Mouse (Mus musculus) testis, postnatal 10 days (tissue): Measurements from ENCODE around the gene Pcdh15.

Source experiments
- DNase-seq: peaks from one replicate; pipeline ENCODE4 v3.0.0; 2021; ENCODE audit warnings: low spot score

Gene Pcdh15

GRCm38 (mm10) chr10:73379001-73379400 lies 279.9 kb downstream of the Pcdh15 start:
- DNase-seq: no peak

GRCm38 (mm10) chr10:73384003-73384402 lies 284.9 kb downstream of the Pcdh15 start:
- DNase-seq: no peak

- DNase-seq: no peak
These were observed 301.3 kb downstream of the Pcdh15 start for GRCm38 (mm10) chr10:73400426-73400825.

- DNase-seq: no peak
These were observed 326.3 kb downstream of the Pcdh15 start for GRCm38 (mm10) chr10:73425408-73425807.

GRCm38 (mm10) chr10:73431345-73431744 lies 332.2 kb downstream of the Pcdh15 start:
- no peak for DNase-seq

GRCm38 (mm10) chr10:73484082-73484481 lies 384.9 kb downstream of the Pcdh15 start:
- DNase-seq: no peak

- DNase-seq: no peak
These were observed 392.5 kb downstream of the Pcdh15 start for GRCm38 (mm10) chr10:73491654-73492053.

- DNase-seq: no peak
These were observed 415.7 kb downstream of the Pcdh15 start for GRCm38 (mm10) chr10:73514846-73515245.

GRCm38 (mm10) chr10:73515742-73516141 lies 416.6 kb downstream of the Pcdh15 start:
- DNase-seq: no peak

- no peak for DNase-seq
These were observed 420.3 kb downstream of the Pcdh15 start for GRCm38 (mm10) chr10:73519438-73519837.

- peak; percentile 58 for DNase-seq
These were observed 453.7 kb downstream of the Pcdh15 start for GRCm38 (mm10) chr10:73552831-73553230.

GRCm38 (mm10) chr10:73564216-73564615 lies 465.1 kb downstream of the Pcdh15 start:
- peak; percentile 63 for DNase-seq

GRCm38 (mm10) chr10:73574711-73575297 lies 475.7 kb downstream of the Pcdh15 start:
- no peak for DNase-seq

GRCm38 (mm10) chr10:73667501-73667900 lies 568.4 kb downstream of the Pcdh15 start:
- DNase-seq: no peak

- DNase-seq: no peak
These were observed 601.6 kb downstream of the Pcdh15 start for GRCm38 (mm10) chr10:73700519-73701286.

- no peak for DNase-seq
These were observed 626.6 kb downstream of the Pcdh15 start for GRCm38 (mm10) chr10:73725566-73726240.

GRCm38 (mm10) chr10:73733246-73733645 lies 634.1 kb downstream of the Pcdh15 start:
- DNase-seq: no peak

- DNase-seq: no peak
These were observed 649.9 kb downstream of the Pcdh15 start for GRCm38 (mm10) chr10:73749021-73749420.

GRCm38 (mm10) chr10:73753876-73754275 lies 654.7 kb downstream of the Pcdh15 start:
- no peak for DNase-seq

- DNase-seq: no peak
These were observed 683.8 kb downstream of the Pcdh15 start for GRCm38 (mm10) chr10:73782945-73783344.

- no peak for DNase-seq
These were observed 689.0 kb downstream of the Pcdh15 start for GRCm38 (mm10) chr10:73788163-73788562.

GRCm38 (mm10) chr10:73805069-73805468 lies 705.9 kb downstream of the Pcdh15 start:
- no peak for DNase-seq

GRCm38 (mm10) chr10:73812311-73812710 lies 713.2 kb downstream of the Pcdh15 start:
- peak; percentile 39 for DNase-seq
